Mouse (Mus musculus) intestine, embryonic 16.5 days (tissue): ENCODE results near the gene Ankrd12. TPM values are rescaled to one million over a fixed set of nuclear protein-coding genes. Genes with fewer than 3 reads are reported as not detected.
A peak's percentile ranks its signal among the peaks of the same experiment; 100 is the strongest.

Experiments
- ATAC-seq: fragments of 200-750 bp; cut with Nextera tagmentation; 2 replicates; pipeline ENCODE4 v1.8.0; 2017; ENCODE audit warnings: moderate TSS enrichment, moderate library complexity
- H3K27ac ChIP-seq: fragments of 300-500 bp; sonication (generic); 2 replicates; pipeline ENCODE4 v1.5.1; 2014; ENCODE audit warnings: mild to moderate bottlenecking, low read length
- H3K27me3 ChIP-seq: fragments of 300-500 bp; sonication (generic); replicated peaks from 2 replicates; pipeline ENCODE4 v1.6.1; 2014; ENCODE audit warnings: low read length, control low read depth, mixed read lengths; ENCODE audit not compliant: control insufficient read depth, insufficient read depth
- H3K36me3 ChIP-seq: fragments of 300-500 bp; sonication (generic); 2 replicates; pipeline ENCODE4 v1.6.1; 2014; ENCODE audit warnings: low read length, control low read depth; ENCODE audit not compliant: control insufficient read depth, insufficient read depth
- H3K4me1 ChIP-seq: fragments of 300-500 bp; sonication (generic); 2 replicates; pipeline ENCODE4 v1.6.1; 2014; ENCODE audit warnings: low read length, control low read depth, mixed read lengths; ENCODE audit not compliant: control insufficient read depth, insufficient read depth
- H3K4me2 ChIP-seq: fragments of 300-500 bp; sonication (generic); 2 replicates; pipeline ENCODE4 v1.6.1; 2014; ENCODE audit warnings: low read depth, low read length, control low read depth
- H3K4me3 ChIP-seq: fragments of 300-500 bp; sonication (generic); 2 replicates; pipeline ENCODE4 v1.5.1; 2014; ENCODE audit warnings: mild to moderate bottlenecking, low read length
- H3K9ac ChIP-seq: fragments of 300-500 bp; sonication (generic); 2 replicates; pipeline ENCODE4 v1.6.1; 2014; ENCODE audit warnings: low read depth, low read length
- H3K9me3 ChIP-seq: fragments of 300-500 bp; sonication (generic); 2 replicates; pipeline ENCODE4 v1.6.1; 2016; ENCODE audit warnings: low read length, control low read depth; ENCODE audit not compliant: control insufficient read depth
- WGBS: fragments of 180-500 bp; shearing (Covaris S2); extraction: QIAGEN DNeasy Blood & Tissue Kit; methylation state at CpG from one replicate; pipeline ENCODE4 v1.1.7; 2014; 5-methylcytosine and 5-hydroxymethylcytosine counted together
- polyA plus RNA-seq: library from polyadenylated mRNA; unstranded; fragments of >200 nt; fragmentation: Nextera tagmentation; extraction: Ambion mirVana; gene quantifications from 2 replicates; pipeline ENCODE4 v1.2.1, GENCODE M21; 2015

The Ankrd12 gene
- polyA plus RNA-seq, 1 experiment from 2014 or later: 24.4 TPM

DNA sequence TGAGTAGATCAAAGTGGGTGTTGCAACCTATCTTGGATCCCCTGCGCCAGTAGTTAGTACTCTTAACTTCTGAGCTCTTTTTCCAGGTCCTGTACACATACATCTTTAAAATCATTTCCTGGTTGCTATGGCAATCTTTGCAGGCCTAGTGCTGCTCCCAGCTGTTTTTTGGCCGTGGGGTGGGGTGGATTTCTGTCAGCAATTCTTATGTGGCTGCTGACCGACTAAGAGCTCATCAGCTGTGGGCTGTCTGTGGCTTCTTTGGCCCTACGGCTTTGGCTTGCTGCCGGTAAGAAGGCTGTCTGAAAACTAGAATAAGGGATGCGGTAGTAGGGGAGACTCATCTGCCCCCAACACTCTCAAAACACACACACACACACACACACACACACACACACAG is 33.9 kb upstream of the Ankrd12 start:
- peak overlapping the region; percentile 95 for H3K4me3 ChIP-seq
- H3K4me1 ChIP-seq: peaks cover 14% of the 10 kb centered on the region; the same call in 1 of the 2 replicates
- H3K27ac ChIP-seq: no peak overlapping the region
- H3K9me3 ChIP-seq: no peaks in the 10 kb centered on the region
- no peak; the same call in 1 of the 2 replicates for ATAC-seq
- WGBS: 24% methylated on average over 6 of the region's 6 CpGs
- peak overlapping the region; percentile 87 for H3K9ac ChIP-seq
- peaks cover 10% of the 10 kb centered on the region; the same call in 1 of the 2 replicates for H3K36me3 ChIP-seq
- no peaks in the 10 kb centered on the region for H3K27me3 ChIP-seq
- H3K4me2 ChIP-seq: peak overlapping the region; percentile 54

DNA sequence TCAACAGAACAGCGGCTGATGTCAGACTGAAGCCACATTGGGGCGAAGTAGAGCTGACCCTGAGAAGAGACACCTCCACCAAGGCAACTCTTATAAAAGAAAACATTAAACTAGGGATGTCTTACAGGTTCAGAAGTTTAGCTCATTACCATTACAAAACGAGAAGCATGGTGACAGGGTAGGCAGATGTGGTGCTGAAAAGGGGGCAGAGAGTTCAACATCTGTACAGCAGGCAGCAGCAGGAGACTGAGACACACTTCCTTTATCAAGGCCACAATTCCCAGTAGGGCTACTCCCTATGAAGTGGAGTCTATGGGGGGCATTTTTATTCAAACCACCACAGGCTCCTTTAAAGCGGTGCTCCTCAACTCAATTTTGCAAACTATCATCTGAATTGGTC is 31.3 kb upstream of the Ankrd12 start:
- Histone ChIP-seq H3K4me1 (peaks cover 14% of the 10 kb centered on the region; the same call in 1 of the 2 replicates), H3K9me3 (no peaks in the 10 kb centered on the region), H3K27me3 (no peaks in the 10 kb centered on the region), H3K4me3 (no peak overlapping the region), H3K36me3 (no peaks in the 10 kb centered on the region), H3K27ac (no peak overlapping the region), H3K9ac (no peak overlapping the region), H3K4me2 (no peak overlapping the region)
- ATAC-seq: no peak
- 87% methylated on average over 4 of the region's 4 CpGs for WGBS

DNA sequence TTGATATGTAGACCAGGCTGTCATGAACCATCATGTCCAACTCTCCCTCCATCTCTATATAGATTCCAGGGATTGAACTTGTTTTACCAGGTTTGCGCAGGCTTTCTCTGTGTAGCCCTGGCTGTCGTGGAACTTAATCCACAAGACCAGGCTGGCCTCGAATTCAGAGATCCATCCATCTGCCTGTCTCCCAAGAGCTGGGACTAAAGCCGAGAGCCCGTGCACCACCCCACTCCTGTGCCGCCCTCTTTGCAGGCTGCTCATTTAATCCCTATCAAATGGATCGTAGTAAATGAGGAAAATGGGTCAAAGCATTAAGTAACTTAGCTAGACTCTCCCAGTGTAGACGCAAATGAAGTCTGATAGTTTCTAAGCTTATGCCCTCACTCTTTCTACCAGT is 30.6 kb upstream of the Ankrd12 start:
- Histone ChIP-seq H3K4me2 (no peak overlapping the region), H3K4me1 (peaks cover 13% of the 10 kb centered on the region; the same call in 1 of the 2 replicates), H3K27me3 (no peaks in the 10 kb centered on the region), H3K27ac (no peak overlapping the region), H3K36me3 (no peaks in the 10 kb centered on the region), H3K9ac (no peak overlapping the region), H3K4me3 (no peak overlapping the region), H3K9me3 (no peaks in the 10 kb centered on the region)
- ATAC-seq: no peak
- 74% methylated on average over 8 of the region's 8 CpGs for WGBS

DNA sequence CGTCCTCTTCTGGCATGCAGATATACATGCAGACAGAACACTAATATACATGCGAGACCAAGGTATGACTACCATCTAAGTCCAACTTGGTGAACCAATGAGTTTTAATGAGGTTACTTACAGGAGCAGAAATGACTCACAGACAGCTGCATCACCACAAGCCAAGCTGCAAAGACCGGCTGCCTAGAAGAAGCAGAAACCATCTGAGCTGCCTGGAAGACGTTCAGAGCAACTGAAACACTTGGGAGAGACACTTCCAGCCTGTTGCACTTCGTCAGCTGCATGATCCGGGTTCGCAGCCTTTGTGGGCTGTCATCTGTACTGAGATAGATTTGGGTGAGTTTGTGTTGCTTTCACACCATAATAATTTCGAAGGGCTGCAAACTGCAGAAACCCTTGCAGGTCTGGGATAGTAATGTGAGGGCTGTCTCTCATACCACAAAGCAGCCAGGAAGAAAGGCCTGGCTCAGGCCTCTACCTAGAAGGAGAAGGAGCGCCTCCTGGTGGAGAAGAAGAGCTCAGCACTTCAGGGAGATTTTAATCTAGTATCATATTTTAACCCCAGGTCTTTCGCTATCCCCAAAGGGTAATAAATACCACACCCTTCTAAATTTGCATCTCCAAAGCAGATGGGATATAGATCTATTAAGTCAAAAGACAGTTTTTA is 29.8 kb upstream of the Ankrd12 start:
- no peak overlapping the region for H3K4me2 ChIP-seq
- no peak overlapping the region for H3K27ac ChIP-seq
- no peak overlapping the region for H3K4me3 ChIP-seq
- H3K27me3 ChIP-seq: no peaks in the 10 kb centered on the region
- WGBS: 50% methylated on average over 10 of the region's 10 CpGs
- ATAC-seq: no peak
- no peak overlapping the region for H3K9ac ChIP-seq
- H3K36me3 ChIP-seq: no peaks in the 10 kb centered on the region
- H3K4me1 ChIP-seq: peaks cover 9% of the 10 kb centered on the region; the same call in 1 of the 2 replicates
- no peaks in the 10 kb centered on the region for H3K9me3 ChIP-seq

DNA sequence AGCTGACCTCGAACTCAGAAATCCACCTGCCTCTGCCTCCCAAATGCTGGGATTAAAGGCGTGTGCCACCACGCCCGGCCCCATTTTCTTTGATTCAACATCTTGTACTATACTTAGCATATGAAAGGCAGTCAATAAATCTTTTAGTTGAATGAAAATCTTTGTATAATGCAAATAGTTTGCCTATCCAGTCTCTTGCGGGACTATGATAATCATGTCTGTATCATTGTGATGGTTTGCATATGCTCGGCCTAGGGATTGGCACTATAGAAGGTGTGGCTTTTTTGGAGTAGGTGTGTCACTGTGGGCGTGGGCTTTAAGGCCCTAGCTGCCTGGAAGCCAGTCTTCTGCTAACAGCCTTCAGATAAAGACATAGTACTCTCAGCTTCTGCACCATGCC is 27.2 kb upstream of the Ankrd12 start:
- Histone ChIP-seq H3K9me3 (no peaks in the 10 kb centered on the region), H3K4me2 (no peak overlapping the region), H3K9ac (no peak overlapping the region), H3K4me3 (no peak overlapping the region), H3K36me3 (no peaks in the 10 kb centered on the region), H3K27me3 (no peaks in the 10 kb centered on the region), H3K4me1 (peaks cover 9% of the 10 kb centered on the region), H3K27ac (no peak overlapping the region)
- ATAC-seq: no peak
- WGBS: 91% methylated on average over 7 of the region's 7 CpGs

DNA sequence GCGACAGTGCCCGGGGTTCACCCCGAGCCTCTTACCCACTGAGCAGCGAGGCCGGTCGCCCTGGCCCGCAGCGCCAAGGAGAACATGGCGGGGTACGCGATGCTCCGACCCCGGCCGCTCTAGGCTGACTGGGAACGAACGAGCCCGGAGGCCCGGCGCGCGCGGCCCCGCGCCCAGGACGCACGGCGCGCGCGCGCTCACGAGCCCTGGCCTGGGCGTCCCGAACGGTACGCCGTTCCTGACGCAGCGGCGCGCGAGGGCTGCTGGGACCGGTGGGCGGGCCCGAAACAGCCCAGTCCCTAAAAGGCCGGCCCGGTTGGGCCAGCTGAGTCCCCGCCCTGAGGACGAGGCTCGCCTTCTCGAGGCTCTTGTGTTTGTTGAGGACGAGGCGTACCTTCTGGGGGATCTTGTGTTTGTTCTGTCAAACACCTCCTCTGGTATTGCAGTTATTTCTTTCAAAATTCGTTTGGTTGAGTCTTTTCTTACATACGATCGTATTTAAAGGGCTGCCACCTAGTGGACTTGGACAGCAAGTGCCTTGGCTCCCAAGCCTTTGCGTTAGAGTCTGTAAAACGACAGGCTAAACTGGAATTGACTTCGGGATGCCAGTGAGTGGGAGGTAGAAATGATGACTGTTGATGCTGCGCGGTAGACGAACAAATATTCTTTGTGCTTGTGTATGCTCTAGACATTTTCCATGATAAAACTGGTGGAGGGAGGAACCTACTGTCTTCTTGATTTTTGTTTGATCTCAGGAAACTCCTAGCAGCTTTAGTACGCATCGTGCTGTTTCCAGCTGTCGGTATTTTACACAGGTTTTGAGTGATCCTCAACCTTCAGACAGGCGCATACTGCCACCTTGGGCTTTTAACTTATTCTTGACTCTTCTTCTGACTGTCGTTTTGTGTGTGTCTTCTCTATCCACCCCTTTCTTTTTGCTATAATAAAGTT is 24.8 kb upstream of the Ankrd12 start, which contains the start of gene Ndufv2:
TSS of gene Ndufv2 (minus strand) at position 180 of the 951 bp plus-strand sequence.
- ATAC-seq: peak; percentile 100
- Histone ChIP-seq H3K36me3 (no peaks in the 10 kb centered on the region), H3K9ac (peak within 1 kb of the TSS; percentile 98), H3K4me2 (peak within 1 kb of the TSS; percentile 77), H3K9me3 (no peaks in the 10 kb centered on the region), H3K4me3 (peak within 1 kb of the TSS; percentile 60), H3K27ac (peak within 1 kb of the TSS; percentile 95), H3K4me1 (peaks cover 11% of the 10 kb centered on the region), H3K27me3 (no peaks in the 10 kb centered on the region)
- WGBS: under 1% methylated on average over 54 of the region's 67 CpGs

DNA sequence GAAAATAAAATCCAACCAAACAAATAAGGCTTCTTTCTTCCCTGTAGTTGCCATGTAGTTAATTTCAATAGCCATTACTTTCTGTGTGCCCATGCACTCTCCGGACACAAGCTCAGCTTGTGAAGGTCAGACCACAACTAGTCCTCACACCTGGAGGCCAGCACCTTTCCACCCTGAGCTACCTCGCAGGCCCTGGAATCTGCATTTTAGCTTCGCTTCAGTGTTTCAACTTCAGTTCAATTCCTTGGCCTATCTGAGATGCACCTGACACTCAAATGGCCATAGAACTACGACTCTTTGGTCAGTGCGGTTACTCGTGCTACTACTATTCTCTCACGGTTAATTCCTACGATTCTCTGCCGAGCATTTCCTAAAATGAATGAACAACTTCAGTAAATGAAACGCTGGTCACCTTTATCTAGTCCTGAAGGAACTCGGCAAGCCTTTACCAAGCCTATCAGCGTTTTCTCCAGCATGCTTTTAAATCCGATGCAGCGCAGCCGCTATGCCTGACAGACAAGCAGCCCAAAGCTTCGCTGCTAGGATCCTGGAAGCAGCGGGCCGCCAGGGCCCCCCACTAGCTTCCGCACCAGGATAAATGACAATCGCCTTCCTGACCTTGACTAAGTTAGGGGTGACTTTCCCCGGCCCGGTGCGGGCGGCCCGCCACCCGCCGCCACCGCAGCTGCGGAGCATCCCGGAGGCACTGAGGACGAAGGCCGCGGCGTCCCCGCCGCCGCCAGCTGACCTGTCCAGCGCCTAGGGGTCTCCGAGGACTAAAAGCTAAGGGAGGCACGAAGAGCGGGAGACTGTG is 23.9 kb upstream of the Ankrd12 start:
- Histone ChIP-seq H3K4me1 (peaks cover 11% of the 10 kb centered on the region), H3K4me3 (peak overlapping the region; percentile 60), H3K27me3 (no peaks in the 10 kb centered on the region), H3K9me3 (no peaks in the 10 kb centered on the region), H3K36me3 (no peaks in the 10 kb centered on the region), H3K9ac (peak overlapping the region; percentile 98), H3K27ac (peak overlapping the region; percentile 95), H3K4me2 (peak overlapping the region; percentile 77)
- under 1% methylated on average over 41 of the region's 41 CpGs for WGBS
- ATAC-seq: peak; percentile 74

DNA sequence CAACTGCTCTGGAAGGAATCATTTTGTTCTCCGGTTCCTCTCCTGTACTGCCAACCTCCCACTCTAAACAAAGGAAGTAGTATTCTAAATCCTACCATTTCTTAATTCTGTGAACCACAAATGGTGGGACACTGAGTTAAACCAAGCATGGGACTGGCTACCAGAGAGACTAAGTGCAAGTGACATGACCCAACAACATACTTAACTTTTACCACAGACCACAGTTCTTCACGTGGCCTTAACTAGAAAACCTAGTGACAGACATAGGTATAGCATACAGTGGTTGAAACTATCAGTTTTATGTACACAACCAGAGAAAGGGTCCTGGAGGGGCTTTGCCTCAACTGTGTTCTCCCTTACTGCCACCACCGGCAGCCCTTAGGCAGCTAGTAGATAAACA is 15.8 kb upstream of the Ankrd12 start:
- H3K9me3 ChIP-seq: no peaks in the 10 kb centered on the region
- no peak for ATAC-seq
- no peak overlapping the region for H3K4me3 ChIP-seq
- no peaks in the 10 kb centered on the region for H3K4me1 ChIP-seq
- no peaks in the 10 kb centered on the region; the same call in 1 of the 2 replicates for H3K36me3 ChIP-seq
- no peak overlapping the region for H3K4me2 ChIP-seq
- no peak overlapping the region for H3K27ac ChIP-seq
- H3K9ac ChIP-seq: no peak overlapping the region
- no peaks in the 10 kb centered on the region for H3K27me3 ChIP-seq
- 59% methylated on average over 3 of the region's 3 CpGs for WGBS

DNA sequence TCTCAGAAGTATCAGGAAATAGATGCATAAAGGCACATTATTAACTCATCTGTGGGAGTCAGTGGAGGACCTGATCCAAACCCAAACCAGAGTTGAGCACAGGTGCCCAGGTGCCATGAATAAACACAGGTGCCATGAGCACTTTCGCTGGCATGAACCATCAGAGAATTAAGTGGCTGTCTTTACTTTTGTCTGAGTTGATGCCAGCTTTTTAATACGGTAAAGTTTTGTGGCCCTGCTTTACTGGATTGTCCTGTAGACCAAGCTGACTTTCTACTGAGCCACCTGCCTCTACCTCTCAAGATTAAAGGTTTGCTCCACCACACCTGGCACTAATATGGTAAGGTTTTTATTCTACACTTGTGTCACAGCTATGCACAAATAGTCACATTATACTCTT is 15.2 kb upstream of the Ankrd12 start:
- WGBS: 93% methylated on average over 2 of the region's 2 CpGs
- Histone ChIP-seq H3K4me2 (no peak overlapping the region), H3K9me3 (no peaks in the 10 kb centered on the region), H3K27ac (no peak overlapping the region), H3K9ac (no peak overlapping the region), H3K4me3 (no peak overlapping the region), H3K27me3 (no peaks in the 10 kb centered on the region), H3K4me1 (no peaks in the 10 kb centered on the region), H3K36me3 (no peaks in the 10 kb centered on the region; the same call in 1 of the 2 replicates)
- ATAC-seq: no peak
